Mouse (Mus musculus) olfactory bulb, adult 2 months (tissue): ENCODE measurements around the gene Hoxd12. TPM values are rescaled to one million over a fixed set of nuclear protein-coding genes. Genes with fewer than 3 reads are reported as not detected.

Experiments used
- H3K27ac ChIP-seq: fragments of 200-500 bp; 2 replicates; pipeline ENCODE4 v1.5.1; 2012; ENCODE audit warnings: low read depth, low read length; ENCODE audit not compliant: insufficient read depth
- H3K4me1 ChIP-seq: fragments of 200-500 bp; 2 replicates; pipeline ENCODE4 v1.6.1; 2012; ENCODE audit warnings: low read length; ENCODE audit not compliant: control insufficient read depth, insufficient read depth
- H3K4me3 ChIP-seq: fragments of 200-500 bp; 2 replicates; pipeline ENCODE4 v1.5.1; 2012; ENCODE audit warnings: mild to moderate bottlenecking, low read depth, low read length, moderate library complexity; ENCODE audit not compliant: insufficient read depth
- CTCF ChIP-seq: fragments of 200-500 bp; IDR thresholded peaks from 2 replicates; pipeline ENCODE4 v1.5.1; 2012; ENCODE audit warnings: low read depth, mild to moderate bottlenecking, low read length, moderate library complexity; ENCODE audit not compliant: insufficient read depth
- POLR2A ChIP-seq: fragments of 200-500 bp; IDR thresholded peaks from 2 replicates; pipeline ENCODE4 v1.6.1; 2012; ENCODE audit warnings: mild to moderate bottlenecking, low read depth, low read length, moderate library complexity; ENCODE audit not compliant: insufficient read depth
- WGBS: fragments of 180-500 bp; shearing (Covaris S2); methylation state at CpG from one replicate; pipeline ENCODE4 v1.1.7; 2018; 5-methylcytosine and 5-hydroxymethylcytosine counted together
- polyA plus RNA-seq: library from polyadenylated mRNA; stranded (reverse); fragments of >200 nt; gene quantifications from 2 replicates; pipeline ENCODE4 v1.2.4, GENCODE M21; 2012; ENCODE audit warnings: low replicate concordance; ENCODE audit not compliant: missing spikeins, insufficient read depth, insufficient read length

Hoxd12 gene
- polyA plus RNA-seq, 1 experiment, result not detected

- WGBS, result 4% methylated on average over 45 of the region's 47 CpGs
- no peak overlapping the region for H3K4me3 ChIP-seq
- H3K4me1 ChIP-seq, result 0 out of 2 replicates have a peak, but pooled peaks cover 3% of the 10 kb centered on the region
- no peak for TF ChIP-seq CTCF
- TF ChIP-seq POLR2A, result no peak
- H3K27ac ChIP-seq, result no peak overlapping the region
These were observed 19.4 kb upstream of the Hoxd12 start for GRCm38 (mm10) chr2:74655420-74655781.

- Histone ChIP-seq H3K4me1 (0 out of 2 replicates have a peak, but pooled peaks cover 3% of the 10 kb centered on the region), H3K4me3 (no peak overlapping the region), H3K27ac (no peak overlapping the region)
- 3% methylated on average over 68 of the region's 69 CpGs for WGBS
- TF ChIP-seq POLR2A, result no peak
These were observed 18.8 kb upstream of the Hoxd12 start for GRCm38 (mm10) chr2:74655821-74656631.

- 0 out of 2 replicates have a peak, but pooled peaks cover 3% of the 10 kb centered on the region for H3K4me1 ChIP-seq
- H3K4me3 ChIP-seq, result no peak overlapping the region
- H3K27ac ChIP-seq, result no peak overlapping the region
- 7% methylated on average over 4 of the region's 4 CpGs for WGBS
- no peak for TF ChIP-seq CTCF
- no peak for TF ChIP-seq POLR2A
These were observed 18.2 kb upstream of the Hoxd12 start for GRCm38 (mm10) chr2:74656632-74657021.

- Histone ChIP-seq H3K4me1 (0 out of 2 replicates have a peak, but pooled peaks cover 3% of the 10 kb centered on the region), H3K4me3 (no peak overlapping the region), H3K27ac (no peak overlapping the region)
- no peak for TF ChIP-seq CTCF
- no peak for TF ChIP-seq POLR2A
- WGBS, result 4% methylated on average over 62 of the region's 62 CpGs
These were observed 17.4 kb upstream of the Hoxd12 start for GRCm38 (mm10) chr2:74657251-74658023.

- H3K4me1 ChIP-seq, result 0 out of 2 replicates have a peak, but pooled peaks cover 3% of the 10 kb centered on the region
- WGBS, result 3% methylated on average over 15 of the region's 15 CpGs
- no peak overlapping the region for H3K27ac ChIP-seq
- TF ChIP-seq POLR2A (no peak), CTCF (no peak)
- no peak overlapping the region for H3K4me3 ChIP-seq
These were observed 16.7 kb upstream of the Hoxd12 start for GRCm38 (mm10) chr2:74658024-74658666.

GRCm38 (mm10) chr2:74658667-74659371 lies 16.0 kb upstream of the Hoxd12 start:
- WGBS, result 3% methylated on average over 47 of the region's 47 CpGs
- Histone ChIP-seq H3K27ac (no peak overlapping the region), H3K4me1 (0 out of 2 replicates have a peak, but pooled peaks cover 3% of the 10 kb centered on the region), H3K4me3 (no peak overlapping the region)
- TF ChIP-seq POLR2A (no peak), CTCF (no peak)

- TF ChIP-seq CTCF (no peak), POLR2A (no peak)
- Histone ChIP-seq H3K4me1 (0 out of 2 replicates have a peak, but pooled peaks cover 3% of the 10 kb centered on the region), H3K4me3 (no peak within 1 kb of the TSS), H3K27ac (no peak within 1 kb of the TSS)
- 6% methylated on average over 28 of the region's 28 CpGs for WGBS
These were observed 15.3 kb upstream of the Hoxd12 start, which contains the start of gene Evx2 for GRCm38 (mm10) chr2:74659507-74660005. TSS of gene Evx2 (minus strand) at chr2:74659557.
